Comparison of ENCODE assay signal across 24 mouse cellular contexts in the genomic region with DNA sequence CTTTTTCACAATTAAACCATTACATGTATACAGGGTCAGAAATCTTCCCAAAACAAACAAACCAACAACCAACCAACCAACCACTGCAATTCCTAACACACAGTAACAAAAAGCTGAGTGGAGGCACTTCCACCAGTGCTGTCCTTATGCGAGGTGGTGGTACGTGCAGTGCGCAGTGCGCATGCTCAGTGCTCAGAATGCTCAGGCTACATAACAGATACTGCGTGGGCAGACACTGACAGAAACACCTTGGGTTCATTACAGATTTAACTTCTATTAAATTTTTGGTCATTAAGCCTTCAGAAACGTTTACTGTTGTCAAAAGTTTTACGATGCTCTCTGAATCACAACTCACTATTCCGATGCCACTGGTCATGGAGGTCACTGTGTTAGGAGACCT. TPM values are rescaled to one million over a fixed set of nuclear protein-coding genes. Genes with fewer than 3 reads are reported as not detected.
A peak's percentile ranks its signal among the peaks of the same experiment; 100 is the strongest.
DNase-seq lines count a peak whose midpoint lies in the region; ATAC-seq lines count a peak whose summit lies in the region.
"Had no signal": no experiment of that assay in that cellular context is flagged by ENCODE, and none has a peak within 500 bp of the region (broad histone marks: within the 10 kb centered on the region; RNA-seq: fewer than 3 reads in every experiment).

No protein-coding gene starts in this region.

- H3K9me3 ChIP-seq in hindbrain, embryonic 15.5 days = no peaks in the 10 kb centered on the region
- no peaks in the 10 kb centered on the region for H3K9me3 ChIP-seq in hindbrain, embryonic 13.5 days
- H3K9me3 ChIP-seq in kidney, embryonic 16.5 days (ENCODE audit: low read length) = no peaks in the 10 kb centered on the region
- H3K9me3 ChIP-seq in neural tube, embryonic 15.5 days (replicated peaks) = no peaks in the 10 kb centered on the region
- H3K9me3 ChIP-seq: embryonic facial prominence, embryonic 12.5 days; embryonic facial prominence, embryonic 15.5 days; forebrain, embryonic 15.5 days; heart, embryonic 10.5 days; heart, embryonic 13.5 days had no signal

- no peak overlapping the region for H3K27ac ChIP-seq in hindbrain, embryonic 15.5 days (replicated peaks)
- H3K27ac ChIP-seq in hindbrain, embryonic 13.5 days = no peak overlapping the region
- no peak overlapping the region for H3K27ac ChIP-seq in kidney, embryonic 16.5 days (ENCODE audit: low read length)
- no peak overlapping the region for H3K27ac ChIP-seq in neural tube, embryonic 15.5 days (replicated peaks)
- H3K27ac ChIP-seq: embryonic facial prominence, embryonic 12.5 days; embryonic facial prominence, embryonic 15.5 days; forebrain, embryonic 15.5 days; heart, embryonic 10.5 days; heart, embryonic 13.5 days had no signal

- ATAC-seq in hindbrain, embryonic 15.5 days (ENCODE audit: low FRiP score, low read depth) = 0 out of 2 replicates have a peak, but pooled peaks have one; percentile 61
- no peak for ATAC-seq in hindbrain, embryonic 13.5 days (ENCODE audit: low FRiP score)
- ATAC-seq in kidney, embryonic 16.5 days (ENCODE audit: low FRiP score, low TSS enrichment) = 0 out of 2 replicates have a peak, but pooled peaks have one; percentile 23
- 0 out of 2 replicates have a peak, but pooled peaks have one; percentile 28 for ATAC-seq in neural tube, embryonic 15.5 days (ENCODE audit: low FRiP score)
- ATAC-seq: forebrain, embryonic 15.5 days; hindbrain, embryonic 16.5 days had no signal

- H3K36me3 ChIP-seq in hindbrain, embryonic 15.5 days = no peaks in the 10 kb centered on the region
- H3K36me3 ChIP-seq in hindbrain, embryonic 13.5 days = no peaks in the 10 kb centered on the region
- H3K36me3 ChIP-seq in kidney, embryonic 16.5 days (ENCODE audit: insufficient read depth, low read length) = no peaks in the 10 kb centered on the region
- no peaks in the 10 kb centered on the region for H3K36me3 ChIP-seq in neural tube, embryonic 15.5 days
- H3K36me3 ChIP-seq: embryonic facial prominence, embryonic 12.5 days; embryonic facial prominence, embryonic 15.5 days; forebrain, embryonic 15.5 days had no signal

- 0 out of 2 replicates have a peak, but pooled peaks cover 6% of the 10 kb centered on the region for H3K4me1 ChIP-seq in hindbrain, embryonic 15.5 days (replicated peaks)
- 0 out of 2 replicates have a peak, but pooled peaks cover 4% of the 10 kb centered on the region for H3K4me1 ChIP-seq in hindbrain, embryonic 13.5 days (replicated peaks)
- peaks cover 12% of the 10 kb centered on the region; the same call in 1 of the 2 replicates for H3K4me1 ChIP-seq in kidney, embryonic 16.5 days (ENCODE audit: insufficient read depth, low read length)
- H3K4me1 ChIP-seq in neural tube, embryonic 15.5 days = peaks cover 4% of the 10 kb centered on the region; the same call in 1 of the 2 replicates
- H3K4me1 ChIP-seq: forebrain, embryonic 15.5 days; heart, embryonic 10.5 days had no signal

- H3K4me2 ChIP-seq in hindbrain, embryonic 15.5 days = no peak overlapping the region
- no peak overlapping the region for H3K4me2 ChIP-seq in hindbrain, embryonic 13.5 days
- H3K4me2 ChIP-seq in kidney, embryonic 16.5 days (replicated peaks; ENCODE audit: low read depth, low read length) = no peak overlapping the region
- no peak overlapping the region for H3K4me2 ChIP-seq in neural tube, embryonic 15.5 days
- H3K4me2 ChIP-seq: embryonic facial prominence, embryonic 12.5 days; embryonic facial prominence, embryonic 15.5 days; forebrain, embryonic 15.5 days; heart, embryonic 13.5 days had no signal

- WGBS in hindbrain, embryonic 15.5 days = 94% methylated on average over 8 of the region's 8 CpGs
- 98% methylated on average over 8 of the region's 8 CpGs for WGBS in hindbrain, embryonic 13.5 days
- 62% methylated on average over 8 of the region's 8 CpGs for WGBS in kidney, embryonic 16.5 days
- WGBS in neural tube, embryonic 15.5 days = 92% methylated on average over 8 of the region's 8 CpGs

- no peaks in the 10 kb centered on the region for H3K27me3 ChIP-seq in hindbrain, embryonic 15.5 days
- H3K27me3 ChIP-seq in hindbrain, embryonic 13.5 days = no peaks in the 10 kb centered on the region
- no peaks in the 10 kb centered on the region for H3K27me3 ChIP-seq in kidney, embryonic 16.5 days (ENCODE audit: insufficient read depth, low read length)
- no peaks in the 10 kb centered on the region for H3K27me3 ChIP-seq in neural tube, embryonic 15.5 days (replicated peaks)
- H3K27me3 ChIP-seq: embryonic facial prominence, embryonic 12.5 days; embryonic facial prominence, embryonic 15.5 days; forebrain, embryonic 15.5 days; heart, embryonic 13.5 days had no signal

- no peak overlapping the region for H3K4me3 ChIP-seq in hindbrain, embryonic 15.5 days
- H3K4me3 ChIP-seq in hindbrain, embryonic 13.5 days = no peak overlapping the region
- no peak overlapping the region for H3K4me3 ChIP-seq in kidney, embryonic 16.5 days (ENCODE audit: low read length)
- H3K4me3 ChIP-seq in neural tube, embryonic 15.5 days (replicated peaks) = no peak overlapping the region
- H3K4me3 ChIP-seq: embryonic facial prominence, embryonic 12.5 days; embryonic facial prominence, embryonic 15.5 days; forebrain, embryonic 15.5 days; heart, embryonic 10.5 days; heart, embryonic 13.5 days had no signal

- H3K9ac ChIP-seq in hindbrain, embryonic 15.5 days = no peak overlapping the region
- no peak overlapping the region for H3K9ac ChIP-seq in hindbrain, embryonic 13.5 days
- H3K9ac ChIP-seq in kidney, embryonic 16.5 days (replicated peaks; ENCODE audit: low read length) = no peak overlapping the region
- H3K9ac ChIP-seq in neural tube, embryonic 15.5 days (replicated peaks) = no peak overlapping the region
- H3K9ac ChIP-seq: embryonic facial prominence, embryonic 12.5 days; embryonic facial prominence, embryonic 15.5 days; forebrain, embryonic 15.5 days; heart, embryonic 13.5 days had no signal

- DNase-seq in kidney, postnatal 36 days = no peak
- no peak for DNase-seq in neural tube, embryonic 10.5 days (ENCODE audit: extremely low spot score, low spot score)
- DNase-seq in heart, adult 9 months (ENCODE audit: low spot score in 2 of 2) = no peak
- DNase-seq in lung, adult 18-20 months = no peak
- DNase-seq: adrenal gland, postnatal 10 days; adrenal gland, postnatal 36 days; cerebellum, adult 11 months; cerebellum, adult 2 months; cerebellum, adult 9-11 months; cerebellum, postnatal 25 days; gastrocnemius, postnatal 25 days; heart, adult 18-20 months; heart, postnatal 14 days; heart, postnatal 4 days had no signal

RNA-seq across cellular contexts. Expression of a gene that starts 18.2 kb away (rescaled TPM):
- polyA plus RNA-seq in hindbrain, embryonic 15.5 days (2015; fragmentation: Nextera tagmentation; extraction: Ambion mirVana) = 51.3 and 55.3 TPM in 2 replicates
- 65.4 and 66.1 TPM in 2 replicates for polyA plus RNA-seq in hindbrain, embryonic 13.5 days (2015; fragmentation: Nextera tagmentation; extraction: Ambion mirVana)
- 24.5 TPM in 2 replicates for polyA plus RNA-seq in kidney, embryonic 16.5 days (2015; fragmentation: Nextera tagmentation; extraction: Ambion mirVana)
- 42.3 and 43.1 TPM in 2 replicates for polyA plus RNA-seq in neural tube, embryonic 15.5 days (2015; fragmentation: Nextera tagmentation; extraction: Ambion mirVana)

RNA-seq across cellular contexts. Expression of a gene that starts 18.3 kb away (rescaled TPM):
- polyA plus RNA-seq in hindbrain, embryonic 15.5 days (2015; fragmentation: Nextera tagmentation; extraction: Ambion mirVana) = 2.4 and 3.0 TPM in 2 replicates
- 3.0 TPM in 2 replicates for polyA plus RNA-seq in hindbrain, embryonic 13.5 days (2015; fragmentation: Nextera tagmentation; extraction: Ambion mirVana)
- polyA plus RNA-seq in kidney, embryonic 16.5 days (2015; fragmentation: Nextera tagmentation; extraction: Ambion mirVana) = 3.3 TPM in 2 replicates
- 1.8 and 2.3 TPM in 2 replicates for polyA plus RNA-seq in neural tube, embryonic 15.5 days (2015; fragmentation: Nextera tagmentation; extraction: Ambion mirVana)
